Mouse (Mus musculus) liver, postnatal 0 days (tissue): Measurements from ENCODE around the gene Rps21. TPM values are rescaled to one million over a fixed set of nuclear protein-coding genes. Genes with fewer than 3 reads are reported as not detected.
A peak's percentile ranks its signal among the peaks of the same experiment; 100 is the strongest.

Source experiments
- ATAC-seq: fragments of 200-750 bp; cut with Nextera tagmentation; 2 replicates; pipeline ENCODE4 v1.8.0; 2017; ENCODE audit warnings: mild to moderate bottlenecking, moderate library complexity
- DNase-seq: peaks from one replicate; pipeline ENCODE4 v3.0.0-alpha.2; 2016
- H3K27ac ChIP-seq: fragments of 300-500 bp; sonication (generic); 2 replicates; pipeline ENCODE4 v1.5.1; 2014; ENCODE audit warnings: antibody characterized with exemption, moderate library complexity, mild to moderate bottlenecking, low read depth
- H3K27me3 ChIP-seq: fragments of 300-500 bp; sonication (generic); 2 replicates; pipeline ENCODE4 v1.6.1; 2014; ENCODE audit warnings: low read length, control low read depth, mixed read lengths; ENCODE audit not compliant: insufficient read depth
- H3K36me3 ChIP-seq: fragments of 300-500 bp; sonication (generic); replicated peaks from 2 replicates; pipeline ENCODE4 v1.6.1; 2014; ENCODE audit warnings: mild to moderate bottlenecking, control low read depth, low read length, moderate library complexity, mixed read lengths; ENCODE audit not compliant: insufficient read depth
- H3K4me1 ChIP-seq: fragments of 300-500 bp; sonication (generic); 2 replicates; pipeline ENCODE4 v1.6.1; 2014; ENCODE audit warnings: antibody characterized with exemption, mild to moderate bottlenecking, control low read depth; ENCODE audit not compliant: insufficient read depth
- H3K4me2 ChIP-seq: fragments of 300-500 bp; sonication (generic); 2 replicates; pipeline ENCODE4 v1.6.1; 2014; ENCODE audit warnings: low read depth, mild to moderate bottlenecking, low read length, moderate library complexity, mixed read lengths
- H3K4me3 ChIP-seq: fragments of 300-500 bp; sonication (generic); 2 replicates; pipeline ENCODE4 v1.5.1; 2014; ENCODE audit warnings: low read depth, low read length
- H3K9ac ChIP-seq: fragments of 300-500 bp; sonication (generic); replicated peaks from 2 replicates; pipeline ENCODE4 v1.6.1; 2014; ENCODE audit warnings: mild to moderate bottlenecking, moderate library complexity
- H3K9me3 ChIP-seq: fragments of 300-500 bp; sonication (generic); 2 replicates; pipeline ENCODE4 v1.6.1; 2016; ENCODE audit warnings: mild to moderate bottlenecking, control low read depth, low read length, mixed read lengths
- CTCF ChIP-seq: sonication (generic); IDR thresholded peaks from 2 replicates; pipeline ENCODE4 v1.5.1; 2016; ENCODE audit warnings: antibody characterized with exemption, low read depth
- EP300 ChIP-seq: IDR thresholded peaks from 2 replicates; pipeline ENCODE4 v1.6.1; 2016; ENCODE audit warnings: antibody characterized with exemption, low read depth, mild to moderate bottlenecking
- WGBS: fragments of 180-500 bp; shearing (Covaris S2); extraction: QIAGEN DNeasy Blood & Tissue Kit; methylation state at CpG from one replicate; pipeline ENCODE4 v1.1.7; 2014; ENCODE audit not compliant: insufficient replicate concordance; 5-methylcytosine and 5-hydroxymethylcytosine counted together
- polyA plus RNA-seq: library from polyadenylated mRNA; unstranded; fragments of >200 nt; fragmentation: Nextera tagmentation; extraction: Ambion mirVana; gene quantifications from 2 replicates; pipeline ENCODE4 v1.2.1, GENCODE M21; 2015

The Rps21 gene
- polyA plus RNA-seq, 1 experiment from 2014 or later = 382 TPM

DNA sequence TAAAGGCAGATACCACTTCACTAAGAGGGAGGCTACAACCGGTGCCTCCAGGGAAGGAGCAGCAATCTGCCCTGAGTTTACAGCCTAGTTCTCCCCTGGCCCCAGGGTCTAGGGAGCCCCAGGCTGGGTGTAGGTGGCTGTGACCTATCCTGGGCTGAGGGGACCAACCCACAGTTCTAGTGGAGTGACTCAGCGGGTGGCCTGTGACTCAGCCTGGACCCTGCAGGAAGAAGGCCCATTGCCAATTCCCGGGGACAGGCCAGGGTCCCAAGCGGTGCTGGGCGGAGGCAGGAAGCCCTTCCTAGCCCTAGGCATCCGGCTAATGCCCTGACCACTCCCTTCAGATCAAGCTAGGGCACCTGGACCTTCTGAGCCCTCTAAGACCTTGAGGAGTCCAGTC is 41.2 kb upstream of the Rps21 start:
- WGBS = 55% methylated on average over 6 of the region's 6 CpGs
- Histone ChIP-seq H3K4me3 (no peak overlapping the region), H3K27me3 (no peaks in the 10 kb centered on the region), H3K36me3 (no peaks in the 10 kb centered on the region), H3K9me3 (no peaks in the 10 kb centered on the region), H3K4me2 (no peak overlapping the region), H3K27ac (no peak overlapping the region), H3K9ac (no peak overlapping the region), H3K4me1 (peaks cover 13% of the 10 kb centered on the region; the same call in 1 of the 2 replicates)
- ATAC-seq (peak; percentile 47), DNase-seq (no peak)
- TF ChIP-seq CTCF = no peak
- TF ChIP-seq EP300 = no peak

DNA sequence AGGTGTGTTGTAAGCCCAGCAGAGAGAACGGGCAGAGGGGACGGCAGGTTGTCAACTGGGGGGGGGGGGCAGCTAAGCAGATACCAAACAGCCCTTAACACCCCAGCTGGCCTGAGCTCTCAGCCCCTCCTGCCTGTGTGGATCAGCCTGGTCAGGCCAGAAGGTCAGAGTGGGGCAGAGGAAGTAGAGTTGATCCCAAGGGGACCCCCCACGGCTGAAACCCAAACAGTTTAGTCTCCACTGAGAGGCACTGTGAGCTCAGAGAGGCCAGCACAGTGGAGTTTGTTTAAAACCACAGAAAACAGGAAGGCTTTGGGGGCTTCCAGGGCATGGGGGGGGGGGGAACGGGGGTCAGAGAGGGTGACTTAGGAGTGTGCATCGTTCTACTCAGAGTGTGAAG is 40.3 kb upstream of the Rps21 start:
- no peak for TF ChIP-seq EP300
- TF ChIP-seq CTCF = no peak
- Histone ChIP-seq H3K9me3 (no peaks in the 10 kb centered on the region), H3K27me3 (no peaks in the 10 kb centered on the region), H3K9ac (no peak overlapping the region), H3K4me1 (peaks cover 13% of the 10 kb centered on the region; the same call in 1 of the 2 replicates), H3K36me3 (no peaks in the 10 kb centered on the region), H3K27ac (no peak overlapping the region), H3K4me2 (no peak overlapping the region), H3K4me3 (no peak overlapping the region)
- ATAC-seq = no peak
- no peak for DNase-seq
- 36% methylated on average over 4 of the region's 5 CpGs for WGBS

DNA sequence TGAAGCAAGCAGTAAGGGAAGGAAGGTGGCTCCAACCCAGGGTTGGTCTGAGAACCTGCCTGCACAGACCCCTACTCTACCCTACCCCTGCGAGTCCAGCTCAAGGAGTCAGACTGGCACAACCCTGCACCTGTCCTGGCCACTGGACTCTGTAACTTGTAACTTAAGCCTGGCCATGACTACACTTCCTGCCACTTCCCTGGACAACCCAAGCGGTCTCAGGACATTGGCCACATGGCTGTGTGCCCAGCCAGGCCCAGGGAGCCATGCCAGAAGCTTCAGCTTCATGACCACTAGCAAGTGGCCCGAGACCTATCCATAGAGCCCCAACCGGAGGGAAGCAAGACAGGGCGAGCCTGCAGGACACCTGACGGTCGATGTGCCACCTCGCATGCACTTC is 39.6 kb upstream of the Rps21 start:
- no peaks in the 10 kb centered on the region for H3K27me3 ChIP-seq
- H3K9me3 ChIP-seq = no peaks in the 10 kb centered on the region
- no peak overlapping the region for H3K27ac ChIP-seq
- ATAC-seq = no peak
- no peak overlapping the region for H3K9ac ChIP-seq
- TF ChIP-seq CTCF (no peak), EP300 (no peak)
- H3K36me3 ChIP-seq = no peaks in the 10 kb centered on the region
- no peak for DNase-seq
- no peak overlapping the region for H3K4me2 ChIP-seq
- WGBS = 69% methylated on average over 8 of the region's 8 CpGs
- H3K4me1 ChIP-seq = peaks cover 13% of the 10 kb centered on the region; the same call in 1 of the 2 replicates
- H3K4me3 ChIP-seq = no peak overlapping the region

DNA sequence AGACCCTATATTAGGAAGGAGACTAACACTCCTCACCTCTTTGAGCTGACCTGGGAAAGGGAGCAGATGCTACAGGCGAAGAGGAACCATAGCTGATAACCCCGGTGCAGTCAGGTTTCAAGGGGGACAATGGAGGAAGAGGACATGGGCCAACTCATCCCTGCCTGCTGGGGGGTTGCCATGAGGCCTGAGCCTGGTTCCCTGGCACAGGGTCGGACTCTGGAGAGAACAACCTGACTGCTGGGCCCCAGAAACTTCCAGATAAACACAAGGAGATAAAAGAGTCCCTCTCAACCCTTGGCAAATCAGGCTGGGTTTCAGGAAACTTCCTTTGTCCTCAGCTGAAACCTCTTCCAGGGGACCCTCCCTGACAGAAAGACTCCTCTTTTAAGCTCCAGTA is 38.9 kb upstream of the Rps21 start:
- H3K9ac ChIP-seq = no peak overlapping the region
- TF ChIP-seq EP300 (no peak), CTCF (no peak)
- ATAC-seq (no peak), DNase-seq (no peak)
- H3K27me3 ChIP-seq = no peaks in the 10 kb centered on the region
- H3K4me1 ChIP-seq = peaks cover 13% of the 10 kb centered on the region; the same call in 1 of the 2 replicates
- 52% methylated on average over 3 of the region's 3 CpGs for WGBS
- H3K4me3 ChIP-seq = no peak overlapping the region
- no peak overlapping the region for H3K4me2 ChIP-seq
- H3K27ac ChIP-seq = 0 out of 2 replicates have a peak overlapping the region, but pooled peaks have one; percentile 39
- no peaks in the 10 kb centered on the region for H3K9me3 ChIP-seq
- H3K36me3 ChIP-seq = no peaks in the 10 kb centered on the region

DNA sequence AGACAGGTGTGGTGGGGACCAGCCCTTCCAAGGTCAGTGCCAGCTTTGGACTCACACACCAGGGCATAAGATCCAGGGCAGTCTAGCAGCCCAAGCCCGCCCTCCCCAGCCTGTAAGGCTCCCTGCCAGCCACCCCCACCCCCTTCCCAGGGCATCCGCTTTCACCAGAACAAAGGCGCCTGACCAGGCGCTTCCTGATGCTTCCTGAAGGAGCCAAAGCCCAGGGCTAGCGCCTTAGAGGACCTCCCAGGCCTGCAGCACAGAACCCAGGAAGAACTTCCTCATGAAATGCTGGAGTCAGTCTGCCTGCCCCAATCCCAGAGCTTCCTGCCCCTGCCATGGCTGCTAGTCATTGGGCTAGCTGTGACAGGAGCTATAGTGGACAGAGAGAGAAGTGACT is 38.5 kb upstream of the Rps21 start:
- WGBS = 63% methylated on average over 5 of the region's 5 CpGs
- TF ChIP-seq CTCF (no peak), EP300 (no peak)
- DNase-seq (no peak), ATAC-seq (peak; percentile 26; the same call in 1 of the 2 replicates)
- Histone ChIP-seq H3K9me3 (no peaks in the 10 kb centered on the region), H3K27ac (0 out of 2 replicates have a peak overlapping the region, but pooled peaks have one; percentile 39), H3K9ac (no peak overlapping the region), H3K4me2 (no peak overlapping the region), H3K4me3 (no peak overlapping the region), H3K36me3 (no peaks in the 10 kb centered on the region), H3K27me3 (no peaks in the 10 kb centered on the region), H3K4me1 (peaks cover 13% of the 10 kb centered on the region; the same call in 1 of the 2 replicates)

DNA sequence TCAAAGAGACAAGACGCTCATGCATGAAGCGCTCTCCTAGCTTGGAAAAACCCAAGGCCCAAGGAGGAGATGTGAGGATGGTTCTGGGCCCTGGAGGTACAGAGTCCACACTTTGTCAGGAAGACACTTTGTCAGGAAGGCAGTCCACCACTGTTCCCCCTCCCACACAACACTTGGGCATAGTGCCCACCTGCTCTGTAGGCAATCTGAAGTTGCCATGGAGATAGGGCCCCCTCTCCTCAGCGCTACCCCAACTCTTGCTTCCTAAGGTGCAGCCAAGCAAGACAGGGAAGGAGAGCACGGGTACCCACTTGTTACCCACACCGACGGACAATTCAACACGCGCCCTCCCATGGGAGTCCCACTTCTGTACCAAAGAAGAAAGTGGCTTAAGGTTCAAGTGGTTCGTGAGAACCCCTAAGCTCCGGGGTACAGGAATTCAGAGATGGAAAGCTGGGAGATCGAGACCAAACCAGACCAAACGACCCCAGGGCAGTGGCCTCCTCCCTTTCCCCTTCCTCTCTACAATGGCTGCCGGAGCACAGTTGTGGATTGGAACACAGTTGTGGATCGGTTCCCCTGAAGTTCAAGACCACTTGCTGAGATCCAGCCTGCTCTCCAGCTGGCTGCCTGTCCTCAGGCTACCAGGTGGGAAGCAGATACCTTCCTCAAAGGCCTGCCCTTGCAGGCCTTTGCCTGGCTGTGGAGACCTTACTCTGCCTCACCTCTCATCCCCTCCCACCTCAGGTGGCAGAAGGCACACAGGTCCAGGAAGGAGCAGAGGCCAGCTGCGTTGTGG is 37.8 kb upstream of the Rps21 start:
- H3K4me2 ChIP-seq = no peak overlapping the region
- H3K27ac ChIP-seq = no peak overlapping the region
- DNase-seq = no peak
- peaks cover 13% of the 10 kb centered on the region; the same call in 1 of the 2 replicates for H3K4me1 ChIP-seq
- no peak for TF ChIP-seq CTCF
- no peak for TF ChIP-seq EP300
- no peak overlapping the region for H3K9ac ChIP-seq
- H3K4me3 ChIP-seq = no peak overlapping the region
- no peaks in the 10 kb centered on the region for H3K9me3 ChIP-seq
- WGBS = 76% methylated on average over 15 of the region's 15 CpGs
- H3K27me3 ChIP-seq = peaks cover 1% of the 10 kb centered on the region
- no peaks in the 10 kb centered on the region for H3K36me3 ChIP-seq
- no peak for ATAC-seq
